Mouse (Mus musculus) liver, adult 2 months (tissue): ENCODE measurements around the gene Snupn. TPM values are rescaled to one million over a fixed set of nuclear protein-coding genes. Genes with fewer than 3 reads are reported as not detected.

Experiments
- DNase-seq: peaks from one replicate; pipeline ENCODE4 v3.0.0-alpha.2; 2011; ENCODE audit warnings: low read depth, low spot score; ENCODE audit errors: extremely low read depth
- H3K27ac ChIP-seq: fragments of 200-500 bp; replicated peaks from 2 replicates; pipeline ENCODE4 v1.5.1; 2012; ENCODE audit warnings: low read depth, mild to moderate bottlenecking, control low read depth, inconsistent platforms, low read length; ENCODE audit not compliant: insufficient read depth
- H3K27me3 ChIP-seq: fragments of 200-500 bp; 2 replicates; pipeline ENCODE4 v1.6.1; 2012; ENCODE audit warnings: mild to moderate bottlenecking, moderate library complexity, low read length, inconsistent platforms; ENCODE audit not compliant: control insufficient read depth, insufficient read depth
- H3K36me3 ChIP-seq: fragments of 200-500 bp; 2 replicates; pipeline ENCODE4 v1.6.1; 2012; ENCODE audit warnings: low read length, inconsistent platforms; ENCODE audit not compliant: control insufficient read depth, insufficient read depth
- H3K4me1 ChIP-seq: fragments of 200-500 bp; 2 replicates; pipeline ENCODE4 v1.6.1; 2011; ENCODE audit warnings: low read length; ENCODE audit not compliant: control insufficient read depth, insufficient read depth
- H3K4me3 ChIP-seq: fragments of 200-500 bp; 2 replicates; pipeline ENCODE4 v1.5.1; 2011; ENCODE audit warnings: low read depth, mild to moderate bottlenecking, control low read depth, low read length, moderate library complexity; ENCODE audit not compliant: insufficient read depth
- H3K79me2 ChIP-seq: fragments of 200-500 bp; 2 replicates; pipeline ENCODE4 v1.6.1; 2012; ENCODE audit warnings: inconsistent platforms, mild to moderate bottlenecking, low read length, moderate library complexity; ENCODE audit not compliant: control insufficient read depth, insufficient read depth
- H3K9ac ChIP-seq: fragments of 200-500 bp; 2 replicates; pipeline ENCODE4 v1.6.1; 2012; ENCODE audit warnings: low read depth, mild to moderate bottlenecking, control low read depth, inconsistent platforms, low read length
- CTCF ChIP-seq: fragments of 200-500 bp; IDR thresholded peaks from 2 replicates; pipeline ENCODE4 v1.5.1; 2011; ENCODE audit warnings: low read depth, low read length, control low read depth
- POLR2A ChIP-seq: fragments of 200-500 bp; IDR thresholded peaks from 2 replicates; pipeline ENCODE4 v1.6.1; 2011; ENCODE audit warnings: low read length, control low read depth; ENCODE audit not compliant: insufficient read depth; ENCODE audit errors: extremely low read depth
- WGBS: fragments of 180-500 bp; shearing (Covaris S2); methylation state at CpG from one replicate; pipeline ENCODE4 v1.1.7; 2018; 5-methylcytosine and 5-hydroxymethylcytosine counted together
- polyA plus RNA-seq: library from polyadenylated mRNA; depleted of rRNA; stranded (reverse); fragments of >200 nt; gene quantifications from 2 replicates; pipeline ENCODE4 v1.2.3, GENCODE M21; 2012
- total RNA-seq: library from RNA; depleted of rRNA; stranded (reverse); fragments of >200 nt; gene quantifications from 2 replicates; pipeline ENCODE4 v1.2.3, GENCODE M21; 2014

Gene Snupn
- total and polyA plus RNA-seq, 2 experiments = 3.7 to 8.4 TPM

DNA sequence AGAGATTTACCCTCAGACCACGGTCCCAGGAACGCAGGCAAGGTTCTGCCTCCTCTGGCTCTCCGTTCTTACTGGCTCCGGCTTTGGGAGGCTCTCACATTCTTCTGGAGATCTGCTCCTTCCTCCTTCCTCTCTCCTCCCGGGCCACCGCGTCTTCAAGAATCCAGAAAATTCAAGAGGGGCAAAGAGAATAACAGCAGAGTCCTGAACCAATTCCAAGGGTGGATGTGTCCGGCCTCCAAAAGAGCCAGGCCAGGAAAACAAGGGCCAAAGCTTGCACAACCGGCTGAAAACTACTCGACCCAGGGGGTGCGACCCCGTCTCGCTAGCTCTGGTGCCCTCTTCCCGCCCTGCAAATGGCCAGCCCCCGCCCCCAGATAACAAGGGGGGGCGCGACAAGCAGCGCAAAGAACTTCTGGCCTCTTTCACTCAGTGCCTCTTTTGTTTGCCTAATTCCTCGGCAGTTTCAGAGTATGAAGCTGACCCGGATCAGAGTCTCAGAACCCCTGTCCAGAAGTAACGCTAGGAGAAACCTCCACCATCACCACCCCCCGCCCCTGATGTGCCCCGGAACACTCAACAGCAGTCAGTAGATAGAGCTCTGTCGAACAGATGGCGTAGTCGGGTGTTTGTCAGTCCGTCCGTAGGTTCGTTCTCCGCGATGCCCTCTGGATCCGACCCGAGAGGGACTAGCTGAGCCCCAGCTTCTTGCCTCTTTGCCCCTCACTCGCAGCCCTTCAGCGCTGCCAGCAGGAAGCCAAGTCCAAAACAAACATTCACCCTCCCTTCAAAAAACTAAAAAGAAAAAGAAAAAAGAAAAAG is 23.3 kb upstream of the Snupn start:
- no peaks in the 10 kb centered on the region for H3K36me3 ChIP-seq

DNA sequence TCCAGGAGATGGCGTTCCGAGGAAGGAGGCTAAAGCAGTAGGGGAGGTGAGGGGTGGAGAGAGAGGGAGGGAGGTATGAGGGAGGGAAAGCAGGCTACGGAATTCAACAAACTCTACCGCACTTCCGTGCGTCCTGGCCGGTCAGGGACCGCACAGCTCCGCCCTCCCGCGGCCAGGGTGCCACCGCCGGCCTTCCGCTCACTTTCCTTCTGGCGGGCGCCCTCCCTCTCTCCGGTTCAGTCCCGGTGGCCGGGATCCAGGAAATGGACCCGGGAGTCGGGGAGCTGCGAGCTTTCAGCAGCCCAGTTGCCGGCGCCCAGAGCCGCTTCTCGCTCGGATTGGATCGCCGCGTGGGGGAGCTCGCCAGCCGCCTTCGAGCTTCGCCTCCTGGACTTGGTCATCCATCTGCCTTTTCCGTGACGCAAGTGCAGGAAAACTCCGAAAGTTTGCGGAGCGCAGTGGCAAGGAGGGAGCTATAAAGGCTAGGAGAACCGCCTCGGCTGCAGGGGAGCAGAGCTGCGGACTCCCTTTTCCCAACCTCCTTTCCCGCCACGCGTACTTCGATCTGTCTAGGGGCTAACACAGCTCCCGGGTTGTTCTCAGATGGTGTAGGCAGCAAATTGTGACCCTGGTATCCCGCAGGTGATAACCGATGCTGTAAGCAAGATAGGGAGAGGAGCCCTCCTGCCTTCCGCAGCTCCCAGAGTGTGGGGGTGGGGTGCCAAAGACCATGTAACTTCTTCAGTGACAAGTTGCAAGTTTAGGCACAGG is 22.5 kb upstream of the Snupn start, which contains the start of gene Snx33:
Gene Snx33 (minus strand): TSS at position 331 of the 771 bp plus-strand sequence.
- Histone ChIP-seq H3K36me3 (no peaks in the 10 kb centered on the region), H3K9ac (peak within 1 kb of the TSS; percentile 85), H3K27me3 (no peaks in the 10 kb centered on the region), H3K79me2 (peaks cover 18% of the 10 kb centered on the region; the same call in 1 of the 2 replicates), H3K27ac (peak within 1 kb of the TSS; percentile 89), H3K4me3 (peak within 1 kb of the TSS; percentile 64), H3K4me1 (peaks cover 35% of the 10 kb centered on the region)
- 0 out of 2 replicates have a peak, but pooled peaks have one; percentile 31 for TF ChIP-seq POLR2A
- TF ChIP-seq CTCF = peak; percentile 79
- DNase-seq = peak; percentile 87
- under 1% methylated on average over 50 of the region's 50 CpGs for WGBS

More for the DNA sequence above, 23.3 kb upstream of the Snupn start:
- peak overlapping the region; percentile 85 for H3K9ac ChIP-seq
- peak; percentile 70 for DNase-seq
- H3K79me2 ChIP-seq = peaks cover 19% of the 10 kb centered on the region; the same call in 1 of the 2 replicates
- TF ChIP-seq POLR2A = 0 out of 2 replicates have a peak, but pooled peaks have one; percentile 12
- TF ChIP-seq CTCF = no peak
- WGBS = 2% methylated on average over 35 of the region's 35 CpGs
- H3K27ac ChIP-seq = peak overlapping the region; percentile 85
- H3K27me3 ChIP-seq = no peaks in the 10 kb centered on the region
- H3K4me1 ChIP-seq = peaks cover 37% of the 10 kb centered on the region
- H3K4me3 ChIP-seq = peak overlapping the region; percentile 64

DNA sequence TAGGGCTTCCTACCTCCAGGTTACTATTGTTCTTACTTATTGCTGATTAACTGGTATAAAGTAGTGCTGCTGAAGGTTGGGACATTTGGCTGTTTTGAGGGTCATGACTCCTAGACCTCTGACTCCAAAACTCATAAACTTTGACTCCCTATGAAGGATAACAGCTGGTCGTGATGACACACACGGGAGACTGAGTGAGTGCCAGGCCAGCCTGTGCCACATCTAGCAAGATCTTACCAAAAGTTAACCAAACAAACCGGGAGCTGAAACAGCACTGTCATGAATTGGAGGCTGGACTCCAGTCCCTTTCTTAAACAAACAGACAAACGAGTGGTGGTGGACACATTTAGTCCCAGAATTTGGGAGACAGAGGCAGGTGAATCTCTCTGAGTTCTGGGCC is 21.2 kb upstream of the Snupn start:
- WGBS = 16% methylated on average over 4 of the region's 4 CpGs
- no peak for TF ChIP-seq CTCF
- no peak for TF ChIP-seq POLR2A

DNA sequence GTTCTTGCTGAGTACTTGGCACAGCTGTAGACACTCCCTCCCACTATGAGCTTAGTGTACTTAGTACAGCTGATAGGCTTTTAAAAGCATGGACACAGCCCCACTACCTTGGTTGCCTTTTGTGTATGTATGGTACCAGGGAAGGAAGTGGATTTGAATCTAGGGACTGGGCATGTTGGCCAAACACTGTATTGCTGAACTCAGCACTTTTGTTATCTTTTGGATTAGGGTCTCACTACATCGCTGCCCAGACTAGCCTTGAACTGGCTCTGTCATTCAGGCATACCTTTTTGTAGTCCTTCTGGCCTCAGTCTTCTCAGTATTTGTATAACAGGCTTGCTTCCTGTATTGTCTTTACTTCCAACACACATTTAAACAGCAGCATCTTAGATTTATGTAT is 20.1 kb upstream of the Snupn start:
- peak; percentile 36 for DNase-seq
- Histone ChIP-seq H3K9ac (no peak overlapping the region), H3K27me3 (no peaks in the 10 kb centered on the region), H3K79me2 (peaks cover 7% of the 10 kb centered on the region; the same call in 1 of the 2 replicates), H3K27ac (no peak overlapping the region), H3K4me3 (no peak overlapping the region), H3K4me1 (peaks cover 16% of the 10 kb centered on the region), H3K36me3 (no peaks in the 10 kb centered on the region)
- 4% methylated on average over 1 of the region's 1 CpGs for WGBS
- TF ChIP-seq CTCF (no peak), POLR2A (no peak)

More for the DNA sequence above, 21.2 kb upstream of the Snupn start:
- Histone ChIP-seq H3K9ac (no peak overlapping the region), H3K36me3 (no peaks in the 10 kb centered on the region), H3K27me3 (no peaks in the 10 kb centered on the region), H3K79me2 (peaks cover 9% of the 10 kb centered on the region; the same call in 1 of the 2 replicates), H3K4me3 (no peak overlapping the region), H3K4me1 (peaks cover 24% of the 10 kb centered on the region), H3K27ac (peak overlapping the region; percentile 47)
- peak; percentile 99 for DNase-seq

DNA sequence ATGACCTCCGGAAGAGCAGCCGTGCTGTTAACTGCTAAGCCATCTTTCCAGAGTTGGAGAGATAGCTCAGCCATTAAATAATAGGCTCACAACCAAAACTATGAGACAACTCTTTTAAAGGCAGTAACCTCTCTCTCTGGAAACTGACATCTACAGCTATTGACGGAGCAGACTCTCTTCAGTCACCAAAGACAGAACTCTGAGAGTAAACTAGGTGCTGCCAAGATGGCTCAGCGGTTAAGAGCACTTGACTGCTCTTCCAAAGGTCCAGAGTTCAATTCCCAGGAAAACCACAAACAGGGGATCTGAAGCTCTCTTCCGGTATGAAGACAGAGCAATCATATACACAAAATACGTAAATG is 13.8 kb upstream of the Snupn start:
- peak overlapping the region; percentile 47 for H3K27ac ChIP-seq
- no peak for DNase-seq
- peak overlapping the region; percentile 7 for H3K9ac ChIP-seq
- peaks cover 5% of the 10 kb centered on the region for H3K4me1 ChIP-seq
- H3K79me2 ChIP-seq = peaks cover 4% of the 10 kb centered on the region; the same call in 1 of the 2 replicates
- 13% methylated on average over 6 of the region's 6 CpGs for WGBS
- H3K36me3 ChIP-seq = no peaks in the 10 kb centered on the region
- H3K27me3 ChIP-seq = no peaks in the 10 kb centered on the region
- H3K4me3 ChIP-seq = peak overlapping the region; percentile 29
- TF ChIP-seq POLR2A = no peak
- TF ChIP-seq CTCF = no peak
